Mouse (Mus musculus): Measurements from ENCODE around the gene Naip1.
"Not testable (repeated sequence)": the region's sequence is repeated elsewhere in the genome, so short reads cannot be mapped to it uniquely, and the experiment has no call there.

DNA sequence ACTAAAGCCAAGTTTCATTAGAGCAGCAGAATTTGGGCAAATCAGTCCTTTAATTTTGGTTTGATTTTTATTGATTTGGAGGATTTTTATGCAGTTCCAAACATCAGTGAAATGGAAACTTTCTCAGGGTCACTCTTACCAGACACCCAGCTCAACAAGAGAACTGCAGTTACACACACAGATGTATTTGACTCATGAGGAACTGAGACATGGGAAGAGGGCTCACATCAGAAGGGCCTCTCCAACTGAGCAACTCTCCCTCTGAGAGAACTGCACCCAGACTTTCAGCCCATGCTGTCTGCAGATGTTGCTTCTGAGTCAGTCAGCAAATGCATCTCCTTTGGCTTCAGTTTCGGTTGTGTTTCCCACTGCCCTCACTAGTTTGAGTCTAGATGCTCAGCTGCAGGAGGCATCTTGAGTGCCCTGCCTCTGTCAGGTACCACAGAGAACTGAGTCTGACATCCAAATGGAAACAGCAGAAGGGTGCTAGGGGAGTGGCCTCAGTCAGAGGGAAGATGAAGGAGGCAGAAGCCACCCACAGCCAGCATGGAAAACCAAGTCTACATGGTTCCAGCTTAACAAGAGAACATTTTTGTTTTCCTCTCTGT lies 16.0 kb downstream of the Naip1 start:
- not testable (repeated sequence) for TF ChIP-seq EP300, CTCF (IDR thresholded peaks at IDR 0.05; ENCODE audit: low read depth)
